Mouse (Mus musculus) forebrain, postnatal 0 days (tissue): Measurements from ENCODE around the gene Bves. TPM values are rescaled to one million over a fixed set of nuclear protein-coding genes. Genes with fewer than 3 reads are reported as not detected.

Experiments
- ATAC-seq: fragments of 200-750 bp; cut with Nextera tagmentation; 2 replicates; pipeline ENCODE4 v1.8.0; 2017; ENCODE audit warnings: mild to moderate bottlenecking, moderate library complexity
- DNase-seq: peaks from one replicate; pipeline ENCODE4 v3.0.0-alpha.2; 2015
- H3K27ac ChIP-seq: fragments of 300-500 bp; sonication (generic); 2 replicates; pipeline ENCODE4 v1.5.1; 2014; ENCODE audit warnings: low read depth, mild to moderate bottlenecking, antibody characterized with exemption, low read length, moderate library complexity, mixed read lengths
- H3K27me3 ChIP-seq: fragments of 300-500 bp; sonication (generic); 2 replicates; pipeline ENCODE4 v1.6.1; 2014; ENCODE audit warnings: mild to moderate bottlenecking, low read length, mixed read lengths; ENCODE audit not compliant: insufficient read depth
- H3K36me3 ChIP-seq: fragments of 300-500 bp; sonication (generic); 2 replicates; pipeline ENCODE4 v1.6.1; 2014; ENCODE audit warnings: mild to moderate bottlenecking, moderate library complexity; ENCODE audit not compliant: insufficient read depth
- H3K4me1 ChIP-seq: fragments of 300-500 bp; sonication (generic); 2 replicates; pipeline ENCODE4 v1.6.1; 2014; ENCODE audit warnings: antibody characterized with exemption; ENCODE audit not compliant: insufficient read depth
- H3K4me2 ChIP-seq: fragments of 300-500 bp; sonication (generic); 2 replicates; pipeline ENCODE4 v1.6.1; 2014; ENCODE audit warnings: low read depth, mild to moderate bottlenecking, moderate library complexity
- H3K4me3 ChIP-seq: fragments of 300-500 bp; sonication (generic); 2 replicates; pipeline ENCODE4 v1.5.1; 2014; ENCODE audit warnings: low read depth, low read length, mixed read lengths
- H3K9ac ChIP-seq: fragments of 300-500 bp; sonication (generic); 2 replicates; pipeline ENCODE4 v1.6.1; 2014; ENCODE audit warnings: mild to moderate bottlenecking
- H3K9me3 ChIP-seq: fragments of 300-500 bp; sonication (generic); 2 replicates; pipeline ENCODE4 v1.6.1; 2016; ENCODE audit warnings: low read length
- CTCF ChIP-seq: sonication (generic); IDR thresholded peaks from 2 replicates; pipeline ENCODE4 v1.5.1; 2016; ENCODE audit warnings: antibody characterized with exemption, control low read depth, low read depth
- WGBS: fragments of 180-500 bp; shearing (Covaris S2); extraction: QIAGEN DNeasy Blood & Tissue Kit; methylation state at CpG from one replicate; pipeline ENCODE4 v1.1.7; 2014; 5-methylcytosine and 5-hydroxymethylcytosine counted together
- polyA plus RNA-seq: library from polyadenylated mRNA; unstranded; fragments of >200 nt; fragmentation: Nextera tagmentation; extraction: Ambion mirVana; gene quantifications from 2 replicates; pipeline ENCODE4 v1.2.1, GENCODE M21; 2015
- total RNA-seq: library from RNA; depleted of rRNA; stranded (reverse); fragments of >200 nt; gene quantifications from 2 replicates; pipeline ENCODE4 v1.2.3, GENCODE M21; 2014

Gene Bves
- total and polyA plus RNA-seq, 2 experiments from 2014 or later: 0.52 to 1.1 TPM

DNA sequence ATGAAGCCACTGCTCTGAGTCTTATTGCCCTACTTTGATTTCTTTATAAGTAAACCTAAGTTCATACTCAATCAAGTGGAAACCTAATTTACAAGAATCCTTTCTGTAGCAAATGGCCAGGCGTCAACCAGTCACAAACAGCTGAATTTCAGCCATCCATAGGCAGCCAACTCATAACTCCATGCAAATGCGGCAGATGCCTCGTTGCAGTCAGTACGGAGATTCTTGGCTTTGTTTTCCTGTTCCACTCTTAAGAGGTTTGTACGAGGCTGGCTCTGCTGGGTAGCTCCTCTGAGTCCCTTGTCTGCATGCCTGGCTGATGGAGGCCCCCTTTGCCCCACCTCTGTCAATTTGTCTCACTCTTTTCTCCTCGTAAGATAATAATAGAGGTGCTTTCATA lies 37.1 kb upstream of the Bves start:
- no peaks in the 10 kb centered on the region for H3K36me3 ChIP-seq
- no peak overlapping the region for H3K27ac ChIP-seq
- no peak overlapping the region for H3K4me3 ChIP-seq
- peak; percentile 71 for ATAC-seq
- H3K9ac ChIP-seq: no peak overlapping the region
- H3K9me3 ChIP-seq: no peaks in the 10 kb centered on the region
- H3K27me3 ChIP-seq: no peaks in the 10 kb centered on the region
- H3K4me2 ChIP-seq: no peak overlapping the region
- 38% methylated on average over 6 of the region's 6 CpGs for WGBS
- peak; percentile 59 for DNase-seq
- no peak for TF ChIP-seq CTCF
- H3K4me1 ChIP-seq: no peaks in the 10 kb centered on the region

DNA sequence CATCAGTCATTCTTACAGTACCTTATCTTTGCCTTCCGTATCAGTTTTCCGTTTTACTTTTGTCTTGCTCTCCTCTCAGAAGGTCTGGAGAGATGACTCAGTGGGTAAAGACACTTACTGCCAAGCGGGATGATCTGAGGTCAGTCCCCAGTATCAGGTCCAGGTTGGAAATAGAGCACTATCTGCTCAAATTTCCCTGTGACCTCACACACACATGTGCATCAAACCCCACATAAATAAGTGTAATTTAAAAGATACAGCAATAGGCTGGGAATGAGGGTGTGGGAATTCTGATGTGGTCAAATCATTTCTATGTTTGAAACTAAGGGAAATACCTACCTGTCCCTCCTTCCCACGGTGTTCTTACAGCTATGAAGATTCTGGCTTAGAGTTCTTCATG lies 36.1 kb upstream of the Bves start:
- DNase-seq (no peak), ATAC-seq (no peak)
- H3K36me3 ChIP-seq: no peaks in the 10 kb centered on the region
- no peaks in the 10 kb centered on the region for H3K9me3 ChIP-seq
- no peaks in the 10 kb centered on the region for H3K4me1 ChIP-seq
- no peaks in the 10 kb centered on the region for H3K27me3 ChIP-seq
- 92% methylated on average over 4 of the region's 4 CpGs for WGBS
- H3K9ac ChIP-seq: no peak overlapping the region
- no peak overlapping the region for H3K4me3 ChIP-seq
- no peak overlapping the region for H3K4me2 ChIP-seq
- TF ChIP-seq CTCF: no peak
- H3K27ac ChIP-seq: no peak overlapping the region

DNA sequence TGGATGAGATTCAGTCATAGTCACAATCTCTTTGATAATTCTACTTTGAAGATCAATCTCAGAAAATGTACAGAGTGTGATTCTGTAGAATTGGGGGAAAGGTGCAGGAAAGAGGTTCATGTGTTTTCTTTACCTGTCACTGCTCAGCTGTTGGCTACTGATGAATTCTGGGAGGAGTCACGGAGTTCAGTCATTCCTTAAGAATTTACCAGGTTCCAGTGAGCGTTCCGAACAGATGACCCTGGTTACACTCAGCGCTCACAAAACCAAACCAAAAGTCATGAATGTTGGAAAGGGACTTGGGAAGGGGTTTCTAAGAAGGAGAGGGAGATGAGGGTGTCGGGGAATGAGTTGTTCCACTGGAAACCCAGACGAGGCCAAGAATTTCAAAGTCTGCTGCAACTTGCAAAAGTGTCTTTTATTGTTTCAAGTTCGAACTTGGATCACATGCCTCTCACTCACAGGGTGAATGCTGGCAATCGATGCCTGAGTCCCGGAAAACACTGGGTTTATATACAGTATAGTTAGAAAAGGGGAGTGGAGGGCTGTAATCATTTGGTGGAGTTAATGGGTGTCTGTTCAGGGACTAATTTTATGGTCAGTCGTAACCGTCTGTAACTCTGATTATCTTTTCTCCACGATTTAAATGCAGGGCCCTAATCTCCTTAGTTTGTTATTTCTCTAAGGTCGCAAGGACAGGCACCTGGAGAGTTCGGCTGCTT lies 32.1 kb upstream of the Bves start:
- WGBS: 71% methylated on average over 14 of the region's 14 CpGs
- Histone ChIP-seq H3K4me3 (no peak overlapping the region), H3K4me2 (no peak overlapping the region), H3K27ac (no peak overlapping the region), H3K27me3 (no peaks in the 10 kb centered on the region; the same call in 1 of the 2 replicates), H3K9ac (no peak overlapping the region), H3K9me3 (no peaks in the 10 kb centered on the region), H3K36me3 (no peaks in the 10 kb centered on the region), H3K4me1 (no peaks in the 10 kb centered on the region)
- ATAC-seq: no peak
- DNase-seq: no peak
- TF ChIP-seq CTCF: no peak

DNA sequence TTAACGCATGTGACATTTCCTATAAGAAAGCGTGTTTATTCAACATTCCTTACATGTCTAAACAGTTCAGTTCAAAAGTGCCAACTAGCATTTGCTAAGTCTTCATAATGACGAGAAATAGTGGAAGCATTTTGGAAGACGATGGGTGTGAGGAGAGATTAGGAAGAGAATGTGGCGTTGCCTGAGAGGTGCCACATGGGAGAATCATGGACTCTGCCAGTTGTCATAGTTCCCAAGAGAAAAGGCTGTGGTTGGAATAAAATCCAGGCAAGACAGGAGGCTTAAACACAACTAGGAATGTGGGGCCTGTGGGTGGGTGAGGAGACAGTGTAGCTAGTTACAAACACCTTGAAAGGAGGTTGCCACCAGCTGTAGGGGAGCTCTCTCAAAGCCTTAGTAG lies 30.4 kb upstream of the Bves start:
- H3K4me2 ChIP-seq: no peak overlapping the region
- no peak overlapping the region for H3K9ac ChIP-seq
- H3K36me3 ChIP-seq: no peaks in the 10 kb centered on the region
- H3K9me3 ChIP-seq: no peaks in the 10 kb centered on the region
- DNase-seq (peak; percentile 56), ATAC-seq (peak; percentile 89)
- H3K27ac ChIP-seq: no peak overlapping the region
- H3K4me3 ChIP-seq: no peak overlapping the region
- TF ChIP-seq CTCF: no peak
- H3K27me3 ChIP-seq: no peaks in the 10 kb centered on the region; the same call in 1 of the 2 replicates
- 48% methylated on average over 5 of the region's 5 CpGs for WGBS
- no peaks in the 10 kb centered on the region for H3K4me1 ChIP-seq

DNA sequence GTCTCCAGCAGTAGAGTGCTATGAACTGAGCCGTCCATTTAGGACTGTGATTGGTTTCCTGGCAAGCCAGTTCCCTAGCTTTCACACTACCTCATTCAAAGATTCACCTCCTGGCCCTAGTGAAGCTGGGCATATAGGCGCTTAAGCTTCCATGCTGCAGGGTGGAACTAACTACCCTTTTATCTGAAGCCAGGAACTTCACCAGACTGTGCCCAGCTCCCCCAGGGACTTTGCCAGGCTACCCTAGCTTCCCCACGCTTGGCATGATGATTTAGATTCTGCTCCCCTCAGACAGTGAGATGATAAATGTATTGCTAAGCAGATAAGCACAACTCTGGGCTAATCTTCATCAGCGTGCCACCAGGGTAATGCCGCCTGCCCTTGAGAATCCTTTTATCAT lies 24.4 kb upstream of the Bves start:
- Histone ChIP-seq H3K9me3 (no peaks in the 10 kb centered on the region), H3K4me3 (no peak overlapping the region), H3K4me1 (no peaks in the 10 kb centered on the region), H3K27me3 (no peaks in the 10 kb centered on the region), H3K36me3 (no peaks in the 10 kb centered on the region), H3K4me2 (no peak overlapping the region), H3K9ac (no peak overlapping the region), H3K27ac (no peak overlapping the region)
- ATAC-seq: peak; percentile 29
- no peak for DNase-seq
- 72% methylated on average over 5 of the region's 5 CpGs for WGBS
- no peak for TF ChIP-seq CTCF

DNA sequence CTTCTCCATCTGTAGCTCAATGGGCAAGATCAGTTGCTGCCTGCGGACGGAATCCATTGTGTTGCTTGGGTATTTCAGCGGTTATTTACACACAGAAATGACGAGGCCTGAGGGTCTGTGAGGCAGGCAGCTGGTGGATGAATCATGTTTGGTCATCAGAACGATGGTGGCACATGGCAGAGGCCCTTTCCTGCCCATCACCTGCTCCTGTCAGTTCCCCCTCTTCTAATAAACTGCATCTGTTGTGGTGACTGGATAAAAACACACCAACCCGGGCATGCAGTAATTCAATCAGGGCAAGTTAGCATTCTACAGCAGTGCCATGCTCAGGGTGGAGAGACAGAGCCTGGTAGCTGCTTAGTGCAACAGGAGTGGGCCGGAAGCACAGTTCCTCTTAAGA lies 23.9 kb upstream of the Bves start:
- Histone ChIP-seq H3K36me3 (no peaks in the 10 kb centered on the region), H3K4me3 (no peak overlapping the region), H3K27ac (no peak overlapping the region), H3K9me3 (no peaks in the 10 kb centered on the region), H3K4me1 (no peaks in the 10 kb centered on the region), H3K27me3 (no peaks in the 10 kb centered on the region), H3K4me2 (no peak overlapping the region), H3K9ac (no peak overlapping the region)
- TF ChIP-seq CTCF: no peak
- DNase-seq: no peak
- WGBS: 45% methylated on average over 7 of the region's 7 CpGs
- ATAC-seq: peak; percentile 50

DNA sequence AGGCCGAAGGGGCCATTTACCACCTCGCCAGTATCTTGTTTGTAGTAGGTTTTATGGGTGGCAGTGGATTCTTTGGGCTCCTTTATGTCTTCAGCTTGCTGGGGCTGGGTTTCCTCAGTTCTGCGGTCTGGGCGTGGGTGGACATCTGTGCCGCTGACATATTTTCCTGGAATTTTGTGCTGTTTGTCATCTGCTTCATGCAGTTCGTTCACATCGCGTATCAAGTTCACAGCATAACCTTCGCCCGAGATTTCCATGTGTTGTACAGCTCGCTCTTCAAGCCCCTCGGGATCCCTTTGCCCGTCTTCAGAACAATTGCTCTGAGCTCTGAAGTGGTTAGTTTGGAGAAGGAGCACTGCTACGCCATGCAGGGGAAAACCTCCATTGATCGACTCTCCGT lies 20.7 kb upstream of the Bves start:
- 95% methylated on average over 16 of the region's 16 CpGs for WGBS
- DNase-seq (no peak), ATAC-seq (no peak)
- no peaks in the 10 kb centered on the region for H3K9me3 ChIP-seq
- no peaks in the 10 kb centered on the region for H3K36me3 ChIP-seq
- H3K4me1 ChIP-seq: no peaks in the 10 kb centered on the region
- H3K27me3 ChIP-seq: no peaks in the 10 kb centered on the region
- no peak overlapping the region for H3K27ac ChIP-seq
- no peak overlapping the region for H3K4me3 ChIP-seq
- TF ChIP-seq CTCF: no peak
- no peak overlapping the region for H3K4me2 ChIP-seq
- no peak overlapping the region for H3K9ac ChIP-seq

DNA sequence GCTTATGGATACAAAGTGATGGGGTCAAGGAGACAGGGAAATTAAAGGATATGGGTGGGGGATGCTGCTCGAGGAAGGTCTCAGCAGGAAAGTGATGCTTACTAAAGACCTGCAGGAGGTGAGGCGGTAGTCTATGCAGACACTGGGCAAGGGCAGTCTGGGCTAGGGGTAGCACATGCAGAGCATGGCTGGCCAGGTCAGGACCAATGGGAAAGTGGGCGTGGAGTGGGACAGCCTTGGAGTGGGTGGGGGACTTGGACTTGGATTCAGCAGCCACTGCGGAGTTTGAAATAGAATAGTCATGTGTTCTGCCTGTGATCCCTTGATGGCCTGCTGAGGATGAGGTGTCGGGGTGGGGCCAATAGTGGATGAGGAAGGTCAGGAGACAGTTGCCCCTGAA lies 16.6 kb upstream of the Bves start:
- no peak for TF ChIP-seq CTCF
- no peak overlapping the region for H3K4me3 ChIP-seq
- H3K27ac ChIP-seq: no peak overlapping the region
- H3K4me2 ChIP-seq: no peak overlapping the region
- 90% methylated on average over 5 of the region's 5 CpGs for WGBS
- no peaks in the 10 kb centered on the region for H3K9me3 ChIP-seq
- H3K4me1 ChIP-seq: no peaks in the 10 kb centered on the region
- H3K9ac ChIP-seq: no peak overlapping the region
- DNase-seq (no peak), ATAC-seq (no peak)
- H3K36me3 ChIP-seq: no peaks in the 10 kb centered on the region
- H3K27me3 ChIP-seq: no peaks in the 10 kb centered on the region
